Mouse (Mus musculus): ENCODE measurements around the gene Ankrd1. TPM values are rescaled to one million over a fixed set of nuclear protein-coding genes. Genes with fewer than 3 reads are reported as not detected.

The Ankrd1 gene
- polyA plus RNA-seq, 1 experiment from 2014 or later, result not detected

- no peak overlapping the region for H3K27ac ChIP-seq (ENCODE audit: low read length)
- WGBS, result 53% methylated on average over 5 of the region's 5 CpGs
- peaks cover 14% of the 10 kb centered on the region for H3K36me3 ChIP-seq (ENCODE audit: control insufficient read depth, insufficient read depth, low read length)
- H3K9ac ChIP-seq (ENCODE audit: low read depth, low read length), result no peak overlapping the region
- no peaks in the 10 kb centered on the region for H3K9me3 ChIP-seq (replicated peaks; ENCODE audit: control insufficient read depth, low read length, poor library complexity, severe bottlenecking)
- no peak for ATAC-seq
- no peaks in the 10 kb centered on the region for H3K4me1 ChIP-seq (ENCODE audit: control insufficient read depth, insufficient read depth, low read length)
- no peak overlapping the region for H3K4me2 ChIP-seq (ENCODE audit: low read length)
- H3K27me3 ChIP-seq (ENCODE audit: control insufficient read depth, insufficient read depth, low read depth, low read length), result no peaks in the 10 kb centered on the region
- no peak overlapping the region for H3K4me3 ChIP-seq (ENCODE audit: low read depth, low read length)
These were observed 29.1 kb downstream of the Ankrd1 start for GRCm38 (mm10) chr19:36090781-36091180.

GRCm38 (mm10) chr19:36083262-36084225 is 36.4 kb downstream of the Ankrd1 start, which contains the start of gene Rpp30:
Gene Rpp30, plus strand, starts transcription at chr19:36083716.
- H3K4me2 ChIP-seq (ENCODE audit: low read length), result peak within 1 kb of the TSS; percentile 93
- peak within 1 kb of the TSS; percentile 80 for H3K9ac ChIP-seq (ENCODE audit: low read depth, low read length)
- WGBS, result 2% methylated on average over 34 of the region's 34 CpGs
- H3K4me1 ChIP-seq (ENCODE audit: control insufficient read depth, insufficient read depth, low read length), result peaks cover 16% of the 10 kb centered on the region
- peak; percentile 97 for ATAC-seq
- H3K9me3 ChIP-seq (replicated peaks; ENCODE audit: control insufficient read depth, low read length, poor library complexity, severe bottlenecking), result no peaks in the 10 kb centered on the region
- no peaks in the 10 kb centered on the region for H3K27me3 ChIP-seq (ENCODE audit: control insufficient read depth, insufficient read depth, low read depth, low read length)
- H3K4me3 ChIP-seq (ENCODE audit: low read depth, low read length), result peak within 1 kb of the TSS; percentile 72
- H3K36me3 ChIP-seq (ENCODE audit: control insufficient read depth, insufficient read depth, low read length), result peaks cover 7% of the 10 kb centered on the region
- peak within 1 kb of the TSS; percentile 45; the same call in 1 of the 2 replicates for H3K27ac ChIP-seq (ENCODE audit: low read length)

GRCm38 (mm10) chr19:36082606-36083261 is 37.2 kb downstream of the Ankrd1 start:
- 39% methylated on average over 7 of the region's 7 CpGs for WGBS
- H3K27ac ChIP-seq (ENCODE audit: low read length), result no peak overlapping the region
- peak overlapping the region; percentile 93 for H3K4me2 ChIP-seq (ENCODE audit: low read length)
- H3K4me1 ChIP-seq (ENCODE audit: control insufficient read depth, insufficient read depth, low read length), result peaks cover 16% of the 10 kb centered on the region
- no peaks in the 10 kb centered on the region for H3K27me3 ChIP-seq (ENCODE audit: control insufficient read depth, insufficient read depth, low read depth, low read length)
- H3K9me3 ChIP-seq (replicated peaks; ENCODE audit: control insufficient read depth, low read length, poor library complexity, severe bottlenecking), result no peaks in the 10 kb centered on the region
- H3K36me3 ChIP-seq (ENCODE audit: control insufficient read depth, insufficient read depth, low read length), result no peaks in the 10 kb centered on the region; the same call in 1 of the 2 replicates
- ATAC-seq, result peak; percentile 86
- H3K4me3 ChIP-seq (ENCODE audit: low read depth, low read length), result peak overlapping the region; percentile 72
- no peak overlapping the region for H3K9ac ChIP-seq (ENCODE audit: low read depth, low read length)

- ATAC-seq, result peak; percentile 66; the same call in 1 of the 2 replicates
- Histone ChIP-seq H3K9me3 (replicated peaks; ENCODE audit: control insufficient read depth, low read length, poor library complexity, severe bottlenecking) (no peaks in the 10 kb centered on the region), H3K4me1 (ENCODE audit: control insufficient read depth, insufficient read depth, low read length) (peaks cover 3% of the 10 kb centered on the region; the same call in 1 of the 2 replicates), H3K27ac (ENCODE audit: low read length) (no peak overlapping the region), H3K4me2 (ENCODE audit: low read length) (no peak overlapping the region), H3K27me3 (ENCODE audit: control insufficient read depth, insufficient read depth, low read depth, low read length) (0 out of 2 replicates have a peak, but pooled peaks cover 3% of the 10 kb centered on the region), H3K4me3 (ENCODE audit: low read depth, low read length) (no peak overlapping the region), H3K9ac (ENCODE audit: low read depth, low read length) (no peak overlapping the region), H3K36me3 (ENCODE audit: control insufficient read depth, insufficient read depth, low read length) (no peaks in the 10 kb centered on the region)
- WGBS, result 65% methylated on average over 2 of the region's 2 CpGs
These were observed 56.9 kb downstream of the Ankrd1 start for GRCm38 (mm10) chr19:36062801-36063529.

Other genes with a start within 250 kb of the Ankrd1 start
- 10.2 and 11.7 TPM in 2 replicates for gene Htr7, start 62.6 kb downstream of the Ankrd1 start, polyA plus RNA-seq (2015; fragmentation: Nextera tagmentation; extraction: Ambion mirVana)
- gene Rpp30, start 36.4 kb downstream of the Ankrd1 start, polyA plus RNA-seq (2015; fragmentation: Nextera tagmentation; extraction: Ambion mirVana), result 66.6 and 73.3 TPM in 2 replicates
- 7.4 and 7.8 TPM in 2 replicates for gene Pcgf5, start 228.2 kb upstream of the Ankrd1 start, polyA plus RNA-seq (2015; fragmentation: Nextera tagmentation; extraction: Ambion mirVana)

Measured in midbrain, embryonic 16.5 days (tissue).